Mouse (Mus musculus) lung, postnatal 0 days (tissue): ENCODE results near the gene Irf2bp2.

Experiments used
- CTCF ChIP-seq: IDR thresholded peaks from 2 replicates; pipeline ENCODE4 v1.5.1; 2016; ENCODE audit warnings: antibody characterized with exemption, mild to moderate bottlenecking
- EP300 ChIP-seq: IDR thresholded peaks from 2 replicates; pipeline ENCODE4 v1.6.1; 2016; ENCODE audit warnings: antibody characterized with exemption, mild to moderate bottlenecking, control low read depth

- TF ChIP-seq EP300: no peak
- TF ChIP-seq CTCF: no peak
Measured at GRCm38 (mm10) chr8:126570521-126571040, 23.2 kb downstream of the Irf2bp2 start.
